Mouse (Mus musculus): ENCODE measurements around the gene Snx29.

DNA sequence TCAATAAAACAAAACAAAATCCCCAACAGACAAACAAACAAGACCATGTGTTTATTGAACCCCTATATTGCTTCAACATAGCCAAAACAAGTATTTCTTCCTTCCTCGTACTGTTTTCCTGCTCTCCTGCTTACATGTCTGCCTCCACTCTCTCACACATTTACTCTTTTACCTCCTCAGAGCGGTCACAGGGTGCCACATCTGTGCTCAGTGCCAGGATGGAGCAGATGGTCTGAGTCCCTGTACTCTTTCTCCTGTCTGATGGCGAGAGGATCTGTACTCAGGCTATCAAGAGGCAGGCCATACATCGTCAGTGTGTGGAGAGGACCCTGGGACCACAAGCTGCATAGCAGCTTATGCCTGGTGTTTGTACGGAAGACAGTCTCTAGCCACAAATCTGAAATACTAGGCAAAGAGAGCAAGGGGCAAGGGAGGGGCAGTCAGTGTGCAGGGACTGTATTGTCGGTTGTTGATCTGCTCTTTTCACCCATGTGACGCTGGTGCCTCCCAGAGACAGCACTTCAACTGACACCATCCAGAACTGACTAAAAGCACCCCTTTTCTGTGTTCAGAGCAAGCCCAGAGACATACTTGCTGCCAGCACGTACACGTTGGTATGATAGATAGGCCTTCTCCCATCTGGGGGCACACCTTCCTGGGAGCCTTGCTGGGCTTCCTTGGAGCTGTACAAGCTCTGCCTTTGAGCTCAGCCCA, 368.9 kb downstream of the Snx29 start:
- peak; percentile 1; the same call in 1 of the 2 replicates for TF ChIP-seq CTCF (IDR thresholded peaks at IDR 0.05; ENCODE audit: borderline replicate concordance, extremely low read depth, insufficient read depth, insufficient read length)
- TF ChIP-seq POLR2A (IDR thresholded peaks at IDR 0.05; ENCODE audit: borderline replicate concordance, extremely low read depth, insufficient read depth, insufficient read length, poor library complexity, severe bottlenecking) = no peak
